Mouse (Mus musculus): ENCODE results near the gene Abcb8. TPM values are rescaled to one million over a fixed set of nuclear protein-coding genes. Genes with fewer than 3 reads are reported as not detected.

Gene Abcb8
- polyA plus RNA-seq, 1 experiment, result 10.6 TPM

DNA sequence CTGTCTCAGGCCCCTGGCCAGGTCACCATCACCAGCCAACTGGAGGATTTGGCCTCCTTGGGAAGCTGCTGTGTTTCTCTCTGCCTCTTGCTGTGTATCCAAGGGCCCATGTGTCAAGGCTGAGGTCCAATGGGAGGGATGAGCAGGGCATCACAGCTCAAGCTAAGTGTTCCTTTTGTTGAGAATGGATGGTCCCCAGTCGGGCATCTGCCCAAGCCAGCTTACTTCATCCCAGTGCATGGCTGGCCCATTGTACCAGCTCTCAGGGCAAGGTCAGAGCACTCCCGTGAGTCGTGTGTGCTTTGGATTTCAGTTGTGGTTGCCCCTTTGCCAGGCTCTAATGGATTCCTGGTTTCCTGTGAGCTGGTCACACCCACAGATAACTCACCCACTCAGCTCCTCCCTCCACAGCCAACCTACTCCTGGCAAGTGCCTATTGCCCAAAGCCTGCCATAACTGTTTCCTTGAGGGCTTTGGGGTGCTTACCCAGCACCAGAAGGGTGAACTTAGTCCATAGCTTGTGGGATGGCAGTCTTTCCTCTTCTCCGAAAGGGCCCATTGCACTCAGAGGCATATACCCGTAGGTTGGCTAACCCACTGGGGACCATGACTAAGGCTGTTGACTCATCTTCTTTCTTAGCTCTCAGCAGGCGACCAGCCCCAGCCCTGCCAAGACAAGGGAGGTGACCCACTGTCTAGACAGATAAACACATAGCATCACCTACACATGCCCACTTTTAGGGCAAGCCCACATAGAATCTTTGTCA lies 11.3 kb downstream of the Abcb8 start:
- Histone ChIP-seq H3K9me3 (no peaks in the 10 kb centered on the region), H3K4me1 (peaks cover 28% of the 10 kb centered on the region), H3K27me3 (replicated peaks) (peaks cover 70% of the 10 kb centered on the region), H3K4me3 (replicated peaks) (no peak overlapping the region), H3K36me3 (replicated peaks; ENCODE audit: low read length) (peaks cover 92% of the 10 kb centered on the region)
- no peak for TF ChIP-seq GATA1 (IDR thresholded peaks at IDR 0.05; ENCODE audit: borderline replicate concordance, low read length)

DNA sequence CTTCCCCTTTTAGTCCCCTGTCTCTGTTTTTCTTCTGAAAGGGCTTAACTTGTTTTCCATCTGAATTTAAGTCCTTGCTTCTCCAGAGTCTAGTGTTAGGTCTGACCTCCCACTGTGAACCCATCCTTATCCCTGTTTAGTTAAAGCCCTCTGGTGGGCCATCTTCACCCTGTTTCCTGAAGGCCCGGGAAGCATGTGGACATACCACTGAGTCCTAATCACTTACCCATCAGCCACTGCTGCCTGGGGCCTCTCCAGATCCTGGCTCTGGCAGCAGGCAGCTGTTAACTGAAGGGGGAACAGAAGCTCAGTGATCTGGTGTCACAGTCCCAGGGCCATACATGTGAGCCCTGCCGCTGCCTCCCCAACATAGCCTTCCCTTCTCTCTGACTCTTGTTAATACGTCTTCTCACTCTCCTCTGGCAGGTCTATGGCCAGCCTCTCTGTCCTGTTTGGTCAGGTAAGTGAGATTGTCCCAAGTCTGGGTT lies 12.0 kb downstream of the Abcb8 start:
- Histone ChIP-seq H3K4me1 (peaks cover 28% of the 10 kb centered on the region), H3K27me3 (replicated peaks) (peaks cover 71% of the 10 kb centered on the region), H3K36me3 (replicated peaks; ENCODE audit: low read length) (peaks cover 88% of the 10 kb centered on the region), H3K9me3 (no peaks in the 10 kb centered on the region), H3K4me3 (replicated peaks) (no peak overlapping the region)
- TF ChIP-seq GATA1 (IDR thresholded peaks at IDR 0.05; ENCODE audit: borderline replicate concordance, low read length), result no peak
- TF ChIP-seq FLI1 (IDR thresholded peaks at IDR 0.05; ENCODE audit: low read length), result no peak

DNA sequence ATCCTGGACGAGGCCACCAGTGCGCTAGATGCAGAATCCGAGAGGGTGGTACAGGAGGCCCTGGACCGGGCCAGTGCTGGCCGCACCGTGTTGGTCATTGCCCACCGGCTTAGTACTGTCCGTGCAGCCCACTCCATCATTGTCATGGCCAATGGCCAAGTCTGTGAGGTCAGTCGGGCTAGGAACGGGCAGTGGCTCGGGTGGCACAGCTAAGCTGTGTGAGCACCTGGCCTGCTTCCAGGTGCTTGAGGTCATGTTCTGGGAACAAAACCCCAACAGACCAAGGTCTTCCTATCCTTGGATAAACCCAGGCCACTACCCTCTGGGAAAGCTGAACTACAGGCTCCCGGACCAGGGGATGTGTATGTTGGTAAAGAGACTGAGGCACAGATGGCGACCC lies 15.2 kb downstream of the Abcb8 start:
- TF ChIP-seq FLI1 (IDR thresholded peaks at IDR 0.05; ENCODE audit: low read length) (no peak), GATA1 (IDR thresholded peaks at IDR 0.05; ENCODE audit: borderline replicate concordance, low read length) (no peak)
- Histone ChIP-seq H3K9me3 (no peaks in the 10 kb centered on the region), H3K27me3 (replicated peaks) (peaks cover 85% of the 10 kb centered on the region), H3K4me1 (peaks cover 46% of the 10 kb centered on the region), H3K36me3 (replicated peaks; ENCODE audit: low read length) (peaks cover 62% of the 10 kb centered on the region), H3K4me3 (replicated peaks) (no peak overlapping the region)

- no peaks in the 10 kb centered on the region for H3K9me3 ChIP-seq
- H3K4me3 ChIP-seq (replicated peaks), result no peak overlapping the region
- H3K27me3 ChIP-seq (replicated peaks), result peaks cover 89% of the 10 kb centered on the region
- TF ChIP-seq FLI1 (IDR thresholded peaks at IDR 0.05; ENCODE audit: low read length) (no peak), GATA1 (IDR thresholded peaks at IDR 0.05; ENCODE audit: borderline replicate concordance, low read length) (no peak)
- peaks cover 46% of the 10 kb centered on the region for H3K4me1 ChIP-seq
- H3K36me3 ChIP-seq (replicated peaks; ENCODE audit: low read length), result peaks cover 54% of the 10 kb centered on the region
These were observed 16.0 kb downstream of the Abcb8 start for GRCm38 (mm10) chr5:24409466-24409865.

- H3K27me3 ChIP-seq (replicated peaks), result peaks cover 97% of the 10 kb centered on the region
- peaks cover 38% of the 10 kb centered on the region for H3K36me3 ChIP-seq (replicated peaks; ENCODE audit: low read length)
- no peak overlapping the region for H3K4me3 ChIP-seq (replicated peaks)
- TF ChIP-seq FLI1 (IDR thresholded peaks at IDR 0.05; ENCODE audit: low read length), result no peak
- TF ChIP-seq GATA1 (IDR thresholded peaks at IDR 0.05; ENCODE audit: borderline replicate concordance, low read length), result no peak
- H3K9me3 ChIP-seq, result no peaks in the 10 kb centered on the region
- peaks cover 40% of the 10 kb centered on the region for H3K4me1 ChIP-seq
These were observed 18.6 kb downstream of the Abcb8 start for GRCm38 (mm10) chr5:24412063-24412462.

GRCm38 (mm10) chr5:24413042-24413693 lies 19.7 kb downstream of the Abcb8 start, which contains the start of gene Asic3:
Gene Asic3, plus strand, starts transcription at chr5:24413392.
- H3K9me3 ChIP-seq, result no peaks in the 10 kb centered on the region
- H3K4me1 ChIP-seq, result peaks cover 40% of the 10 kb centered on the region
- TF ChIP-seq GATA1 (IDR thresholded peaks at IDR 0.05; ENCODE audit: borderline replicate concordance, low read length) (no peak), FLI1 (IDR thresholded peaks at IDR 0.05; ENCODE audit: low read length) (no peak)
- no peak within 1 kb of the TSS for H3K4me3 ChIP-seq (replicated peaks)
- peaks cover 38% of the 10 kb centered on the region for H3K36me3 ChIP-seq (replicated peaks; ENCODE audit: low read length)
- H3K27me3 ChIP-seq (replicated peaks), result peaks cover 93% of the 10 kb centered on the region

- no peak overlapping the region for H3K4me3 ChIP-seq (replicated peaks)
- no peaks in the 10 kb centered on the region for H3K9me3 ChIP-seq
- peaks cover 85% of the 10 kb centered on the region for H3K27me3 ChIP-seq (replicated peaks)
- no peak for TF ChIP-seq GATA1 (IDR thresholded peaks at IDR 0.05; ENCODE audit: borderline replicate concordance, low read length)
- no peak for TF ChIP-seq FLI1 (IDR thresholded peaks at IDR 0.05; ENCODE audit: low read length)
- H3K4me1 ChIP-seq, result peaks cover 43% of the 10 kb centered on the region
- H3K36me3 ChIP-seq (replicated peaks; ENCODE audit: low read length), result peaks cover 38% of the 10 kb centered on the region
These were observed 20.5 kb downstream of the Abcb8 start for GRCm38 (mm10) chr5:24413938-24414337.

GRCm38 (mm10) chr5:24416222-24416736 lies 22.8 kb downstream of the Abcb8 start:
- peaks cover 45% of the 10 kb centered on the region for H3K36me3 ChIP-seq (replicated peaks; ENCODE audit: low read length)
- H3K27me3 ChIP-seq (replicated peaks), result peaks cover 67% of the 10 kb centered on the region
- H3K4me1 ChIP-seq, result peaks cover 60% of the 10 kb centered on the region

DNA sequence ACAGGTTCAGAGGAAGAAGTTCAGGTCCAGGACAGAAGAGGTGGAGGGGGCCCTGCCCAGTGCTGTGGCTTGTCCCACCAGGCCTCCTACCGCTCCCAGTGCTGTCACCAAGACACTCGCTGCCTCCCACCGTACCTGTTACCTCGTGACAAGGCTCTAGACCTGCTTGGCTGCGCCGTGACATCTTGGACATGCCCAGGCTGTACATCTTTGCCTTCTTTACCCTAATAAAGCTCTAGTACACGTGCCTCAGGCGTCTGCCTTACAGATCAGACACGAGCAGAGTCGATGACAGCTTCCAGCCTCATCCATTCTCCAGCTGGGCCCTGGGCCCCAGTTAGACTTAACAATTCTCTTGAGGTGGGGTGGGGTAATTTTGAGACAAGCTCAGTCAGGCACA lies 24.1 kb downstream of the Abcb8 start:
- Histone ChIP-seq H3K27me3 (replicated peaks) (peaks cover 54% of the 10 kb centered on the region), H3K4me1 (peaks cover 67% of the 10 kb centered on the region), H3K4me3 (replicated peaks) (no peak overlapping the region), H3K9me3 (no peaks in the 10 kb centered on the region), H3K36me3 (replicated peaks; ENCODE audit: low read length) (peaks cover 55% of the 10 kb centered on the region)
- TF ChIP-seq FLI1 (IDR thresholded peaks at IDR 0.05; ENCODE audit: low read length), result no peak
- no peak for TF ChIP-seq GATA1 (IDR thresholded peaks at IDR 0.05; ENCODE audit: borderline replicate concordance, low read length)

More at GRCm38 (mm10) chr5:24416222-24416736, 22.8 kb downstream of the Abcb8 start:
- H3K4me3 ChIP-seq (replicated peaks), result peak overlapping the region; percentile 77
- TF ChIP-seq FLI1 (IDR thresholded peaks at IDR 0.05; ENCODE audit: low read length) (no peak), GATA1 (IDR thresholded peaks at IDR 0.05; ENCODE audit: borderline replicate concordance, low read length) (no peak)
- no peaks in the 10 kb centered on the region for H3K9me3 ChIP-seq

- peaks cover 55% of the 10 kb centered on the region for H3K36me3 ChIP-seq (replicated peaks; ENCODE audit: low read length)
- H3K9me3 ChIP-seq, result no peaks in the 10 kb centered on the region
- H3K4me1 ChIP-seq, result peaks cover 63% of the 10 kb centered on the region
- H3K27me3 ChIP-seq (replicated peaks), result peaks cover 26% of the 10 kb centered on the region
- H3K4me3 ChIP-seq (replicated peaks), result no peak overlapping the region
- TF ChIP-seq GATA1 (IDR thresholded peaks at IDR 0.05; ENCODE audit: borderline replicate concordance, low read length) (no peak), FLI1 (IDR thresholded peaks at IDR 0.05; ENCODE audit: low read length) (no peak)
These were observed 26.9 kb downstream of the Abcb8 start for GRCm38 (mm10) chr5:24420381-24420780.

All from megakaryocyte, embryonic 14.5 days (primary cell).